Mouse (Mus musculus) ES-Bruce4 (cell line): ENCODE results near the gene Limd1.
"Not testable (repeated sequence)": the region's sequence is repeated elsewhere in the genome, so short reads cannot be mapped to it uniquely, and the experiment has no call there.

ENCODE experiments used
- CTCF ChIP-seq: IDR thresholded peaks from one replicate; pipeline ENCODE4 v1.8.1; 2011; ENCODE audit warnings: low read depth, low read length
- EP300 ChIP-seq: IDR thresholded peaks from 2 replicates; pipeline ENCODE4 v1.6.1; 2011; ENCODE audit warnings: low read depth, low read length; ENCODE audit not compliant: insufficient read depth

- not testable (repeated sequence) for TF ChIP-seq CTCF, EP300
Observed at GRCm38 (mm10) chr9:123447101-123447500, 31.4 kb upstream of the Limd1 start.
